Mouse (Mus musculus) induced T-regulatory cell, adult 2 months (primary cell): Measurements from ENCODE around the gene Gprc5d.

Source experiments
- DNase-seq: peaks from one replicate; pipeline ENCODE4 v3.0.0-alpha.2; 2012; ENCODE audit warnings: low read depth

The Gprc5d gene

DNA sequence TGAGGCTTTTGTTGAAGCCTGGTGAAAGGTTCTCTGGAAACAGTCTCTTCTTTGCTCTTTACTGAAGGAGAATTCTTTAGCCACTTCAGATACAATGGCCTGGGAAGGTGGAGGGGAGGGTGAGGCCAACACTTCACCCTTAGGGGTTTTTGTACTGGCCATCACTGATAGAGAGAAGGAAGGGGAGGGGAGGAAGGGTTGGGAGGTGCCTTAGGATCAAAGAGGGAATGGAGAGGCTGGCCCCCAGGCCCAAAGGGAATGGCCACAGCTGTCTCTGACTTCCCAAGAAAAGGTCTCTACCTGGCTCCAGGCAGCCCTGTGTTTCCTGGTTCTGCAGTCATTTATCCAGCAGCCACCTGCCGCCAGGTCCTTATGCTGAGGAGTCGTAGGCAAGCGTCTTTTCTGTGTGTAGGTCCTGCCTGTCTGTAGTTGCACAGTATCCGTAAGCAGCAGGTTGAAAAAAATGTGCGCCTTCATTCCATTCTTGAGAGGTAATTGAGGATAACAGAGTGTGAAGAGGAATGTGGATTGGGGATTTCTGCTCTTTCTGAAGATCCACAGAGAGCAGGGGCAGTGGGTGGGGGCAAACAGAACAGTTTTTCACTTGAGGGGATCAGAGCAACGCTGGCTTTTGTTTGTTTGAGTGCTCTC, 51.2 kb downstream of the Gprc5d start:
- no peak for DNase-seq

GRCm38 (mm10) chr6:135065236-135065957, 52.7 kb downstream of the Gprc5d start, which contains the start of gene Gprc5a:
TSS of gene Gprc5a (plus strand) at chr6:135065651.
- peak; percentile 89 for DNase-seq

GRCm38 (mm10) chr6:135064621-135065020, 53.5 kb downstream of the Gprc5d start:
- DNase-seq: no peak

DNA sequence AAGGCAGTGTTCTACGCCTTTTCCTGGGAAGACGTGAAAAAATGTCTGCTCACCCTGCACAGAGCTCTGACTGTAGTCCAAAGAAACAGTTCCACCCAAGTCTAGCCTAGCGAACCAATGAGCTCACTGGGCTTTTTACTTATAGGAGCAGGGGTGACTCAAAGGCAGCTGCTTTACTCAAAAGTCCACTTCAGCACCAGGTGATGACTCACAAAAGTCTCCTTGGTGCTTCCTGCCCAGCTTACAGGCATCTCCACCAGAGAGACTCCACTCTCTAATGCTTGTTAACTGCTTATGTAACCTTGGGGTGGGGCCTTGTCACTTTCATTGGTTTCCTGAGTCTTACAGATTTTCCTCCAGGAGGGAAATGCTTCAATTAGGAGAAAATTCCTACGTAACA, 57.4 kb downstream of the Gprc5d start:
- DNase-seq: no peak
